Mouse (Mus musculus) bone marrow, adult 2 months (tissue): ENCODE measurements around the gene Arhgef10l.

Experiments used
- CTCF ChIP-seq: fragments of 200-500 bp; IDR thresholded peaks from 2 replicates; pipeline ENCODE4 v1.5.1; 2011; ENCODE audit warnings: low read length, control low read depth; ENCODE audit not compliant: control insufficient read depth, insufficient read depth
- POLR2A ChIP-seq: fragments of 200-500 bp; IDR thresholded peaks from 2 replicates; pipeline ENCODE4 v1.6.1; 2011; ENCODE audit warnings: low read depth, mild to moderate bottlenecking, control low read depth, low read length, borderline replicate concordance; ENCODE audit not compliant: control insufficient read depth

GRCm38 (mm10) chr4:140555273-140555672 lies 110.5 kb downstream of the Arhgef10l start:
- peak; percentile 86 for TF ChIP-seq CTCF
- TF ChIP-seq POLR2A = no peak
